Mouse (Mus musculus): ENCODE measurements at regions not wholly inside any gene's neighbourhood (a gene's known extent, or its start where the extent isn't known, plus 50 kb on each side); places are given as distances from the start of the nearest gene placed in this dataset.

DNA sequence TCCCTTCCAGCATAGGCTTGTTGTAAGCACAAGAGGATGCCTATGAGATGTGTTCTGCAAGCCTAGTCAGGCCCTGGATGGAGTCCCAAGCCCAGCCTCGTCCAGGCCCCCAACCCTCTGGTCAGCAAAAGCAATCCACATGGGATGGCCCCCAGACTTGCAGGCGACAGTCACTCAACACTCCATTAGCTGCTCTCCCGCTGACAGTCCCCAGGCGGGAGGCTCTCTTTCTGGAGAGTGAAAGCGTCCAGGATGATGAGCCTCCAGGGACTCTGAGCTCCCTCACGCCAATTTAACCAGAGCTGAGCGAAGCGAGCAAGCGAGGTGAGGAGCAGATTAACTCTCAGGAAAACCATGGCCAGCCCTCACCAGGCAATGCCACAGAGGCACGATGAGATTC, 132.7 kb upstream of the 1600014C23Rik start:
- DNase-seq (ENCODE audit: low spot score), result no peak

DNA sequence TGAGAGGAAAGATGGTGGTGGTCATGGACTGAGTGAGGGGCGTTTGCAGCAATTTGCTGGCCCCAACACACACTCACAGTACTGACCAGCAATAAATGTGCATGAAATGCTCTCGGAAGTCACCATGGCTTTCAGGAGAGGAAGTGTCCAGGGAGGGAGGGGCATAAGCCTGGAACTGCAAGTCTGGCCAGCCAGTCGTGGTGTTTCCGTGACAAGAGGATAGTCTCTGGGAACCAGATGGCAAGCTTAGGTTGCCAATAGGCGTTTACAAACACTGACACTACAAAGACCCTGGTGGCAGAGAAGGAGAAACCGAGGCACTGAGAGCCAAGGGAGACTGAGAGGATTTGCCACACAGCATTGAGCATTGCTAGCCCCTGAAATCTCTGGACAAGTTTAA, 132.3 kb upstream of the 1600014C23Rik start:
- no peak for DNase-seq (ENCODE audit: low spot score)

DNA sequence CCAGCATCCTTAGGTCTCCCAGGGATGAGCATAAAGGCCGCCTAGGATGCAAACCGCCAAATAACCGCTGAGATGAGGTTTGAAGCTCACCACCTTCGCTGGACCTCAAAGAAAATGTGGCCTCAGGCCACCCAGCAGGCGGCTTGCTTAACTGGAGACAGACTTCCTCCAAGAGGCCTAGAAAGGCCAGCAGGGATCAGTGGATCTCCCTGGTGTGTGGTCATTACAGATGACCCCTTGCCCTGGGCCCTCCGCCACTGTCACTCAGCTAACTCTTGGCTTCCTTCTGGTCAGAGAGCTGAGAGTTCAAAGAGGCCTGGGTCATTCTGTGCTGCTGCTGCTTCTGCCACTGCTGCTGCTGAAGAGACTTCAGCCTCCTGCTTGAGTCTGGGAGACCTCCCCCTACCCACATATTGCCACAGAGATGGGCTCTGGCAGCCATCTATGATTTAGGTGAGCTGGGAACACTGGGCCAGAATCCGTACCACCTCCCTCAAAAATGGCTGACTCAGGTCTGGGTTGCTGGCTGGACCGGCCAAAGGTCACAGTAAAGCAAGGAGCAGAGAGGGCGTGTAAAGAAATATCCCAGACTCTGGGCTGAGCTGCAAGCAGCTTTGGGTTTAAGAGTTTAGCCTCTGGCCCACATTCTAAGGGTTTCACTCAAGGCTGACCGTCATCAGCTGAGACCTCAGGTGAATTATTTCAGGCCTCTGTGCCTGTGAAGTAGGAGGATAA, 130.0 kb upstream of the 1600014C23Rik start:
- no peak for DNase-seq (ENCODE audit: low spot score)

DNA sequence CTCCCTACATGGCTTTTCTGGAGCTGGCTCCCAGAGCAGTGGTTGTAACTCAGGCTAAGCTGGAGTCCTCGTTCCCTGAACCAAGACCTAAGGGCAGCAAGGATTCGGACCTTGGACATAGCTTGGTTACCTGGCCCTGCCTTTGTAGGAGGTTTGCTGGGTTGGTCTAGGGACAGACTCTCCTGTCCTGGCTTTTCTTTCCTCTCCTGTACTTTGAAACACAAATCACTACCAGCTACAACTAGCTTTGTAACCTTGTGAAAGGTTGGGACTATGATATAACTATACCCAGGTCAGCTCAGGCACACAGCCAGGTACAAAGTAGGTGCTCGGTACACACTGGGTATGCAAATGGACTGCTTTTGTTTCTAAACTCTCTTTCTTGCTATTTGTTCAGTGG, 129.4 kb upstream of the 1600014C23Rik start:
- no peak for DNase-seq (ENCODE audit: low spot score)

DNA sequence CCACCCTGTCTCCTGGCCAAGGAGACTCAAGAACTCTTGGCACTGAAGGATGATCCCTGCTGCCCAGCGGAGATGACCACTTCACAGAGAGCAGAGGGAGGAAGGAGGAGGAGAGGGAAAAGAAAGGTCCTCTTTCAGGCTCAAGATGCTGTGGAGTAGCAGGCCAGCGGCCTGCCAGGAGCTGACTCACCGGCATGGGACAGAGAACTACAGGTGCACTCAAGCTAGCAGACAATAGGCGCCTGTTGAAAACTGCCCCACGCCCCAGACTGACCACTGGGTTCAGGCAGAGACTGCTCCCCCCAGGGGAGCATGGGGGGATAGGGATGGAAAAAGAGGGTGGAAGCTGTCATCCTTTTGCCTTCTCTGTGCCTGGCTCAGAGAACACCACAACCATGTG, 125.8 kb upstream of the 1600014C23Rik start:
- DNase-seq (ENCODE audit: low spot score), result no peak

DNA sequence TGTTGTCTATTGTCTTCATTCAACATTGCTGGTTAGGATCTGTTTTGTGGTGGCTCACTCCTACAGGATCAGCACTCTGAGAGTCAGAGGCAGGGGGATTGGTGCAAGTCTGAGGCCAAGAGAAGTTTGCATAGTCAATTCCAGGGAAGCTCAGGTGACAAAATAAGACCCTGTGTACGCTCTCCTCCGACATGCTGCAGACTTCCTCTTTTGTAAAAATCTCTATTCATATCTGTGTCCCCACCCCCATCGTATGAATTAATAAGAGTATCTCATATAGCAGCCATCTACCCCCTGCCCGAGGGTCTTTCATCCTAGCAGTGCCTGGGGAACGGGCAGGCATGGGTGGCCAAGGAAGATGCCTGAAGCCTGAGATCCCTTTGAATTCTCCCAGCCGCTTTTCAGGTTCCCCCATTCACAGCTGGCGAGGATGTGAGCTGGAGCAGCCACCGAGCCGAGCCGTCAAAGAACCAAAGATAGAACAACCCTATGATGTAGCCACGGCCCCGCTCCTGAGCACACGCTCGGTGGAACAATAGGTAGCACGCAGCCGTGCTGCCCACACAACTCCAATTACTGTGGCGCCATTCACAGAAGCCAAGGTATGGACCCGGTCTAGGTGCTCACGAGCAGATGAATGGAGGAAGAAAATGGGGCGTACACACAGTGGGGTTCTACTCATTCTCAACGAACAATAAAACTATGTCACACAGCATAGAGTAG, 120.4 kb upstream of the 1600014C23Rik start:
- no peak for DNase-seq (ENCODE audit: low spot score)

DNA sequence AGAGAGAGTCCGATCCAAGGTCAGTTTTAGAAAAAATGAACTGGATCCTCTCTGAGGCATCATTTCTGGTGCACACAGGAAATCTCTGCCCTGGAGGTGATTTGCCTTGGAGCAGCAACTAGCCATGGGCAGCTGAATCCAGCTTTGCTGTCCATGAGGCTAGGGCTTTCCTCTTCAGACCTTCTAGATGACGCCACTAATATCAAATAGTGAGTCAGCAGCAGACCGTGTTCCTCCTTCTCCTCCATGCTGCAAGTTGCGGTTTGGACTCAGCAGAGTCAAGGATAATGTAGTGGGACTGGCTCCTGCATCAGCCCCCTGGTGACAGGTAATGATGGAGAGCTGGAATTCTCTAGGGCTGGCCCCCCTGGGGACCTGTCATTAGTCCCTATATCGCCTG, 118.8 kb upstream of the 1600014C23Rik start:
- DNase-seq (ENCODE audit: low spot score), result no peak

DNA sequence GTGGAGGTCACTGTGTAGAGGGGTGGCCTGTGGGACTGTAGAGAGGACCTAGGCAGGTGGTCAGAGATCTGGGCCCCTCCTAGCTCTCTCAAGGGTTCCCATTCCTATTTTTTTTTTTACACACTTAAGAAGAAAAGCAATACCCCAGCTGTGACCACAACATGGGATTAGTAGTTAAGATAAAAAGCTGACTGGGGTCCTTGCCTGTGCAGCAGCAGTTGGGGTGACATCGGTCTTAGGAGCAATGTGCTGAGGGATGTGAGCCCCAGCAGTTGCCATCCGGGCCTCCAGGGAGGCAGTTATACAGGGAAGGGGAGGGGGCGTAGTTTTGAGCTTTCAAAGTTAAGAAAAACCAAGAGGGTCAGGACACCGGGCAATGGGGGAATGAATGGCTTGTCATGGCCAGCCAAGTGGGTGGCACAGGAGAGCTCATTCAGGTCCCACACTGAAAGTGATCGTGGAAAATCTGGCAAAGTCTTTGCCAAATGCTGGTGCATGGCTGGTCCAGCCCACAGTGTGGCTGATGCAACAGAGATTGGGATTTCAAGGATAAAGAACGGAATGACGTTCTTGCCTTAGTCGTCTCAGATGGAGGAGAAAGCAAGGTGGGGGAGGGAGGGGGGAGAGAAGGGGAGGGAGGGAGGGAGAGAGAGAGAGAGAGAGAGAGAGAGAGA, 118.2 kb upstream of the 1600014C23Rik start:
- DNase-seq (ENCODE audit: low spot score), result no peak

DNA sequence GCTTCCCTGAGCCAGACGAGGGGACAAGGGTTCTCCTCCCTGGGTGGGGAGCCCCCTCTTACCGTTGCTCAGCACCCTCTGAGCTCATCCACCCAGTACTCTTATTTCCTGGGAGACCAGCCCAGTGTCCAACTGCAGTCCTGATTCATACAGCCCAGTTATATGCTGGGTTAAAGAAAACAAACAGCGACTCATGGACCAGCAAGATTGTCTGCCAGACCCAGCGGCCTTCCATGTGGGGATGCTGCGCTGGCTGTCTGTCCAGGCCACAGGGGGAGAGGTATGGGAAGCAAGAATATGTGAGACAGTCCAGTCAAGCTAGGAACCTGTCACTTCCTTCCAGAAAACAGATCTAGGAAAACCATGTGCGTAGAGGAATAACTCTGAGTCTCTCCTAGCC, 117.3 kb upstream of the 1600014C23Rik start:
- no peak for DNase-seq (ENCODE audit: low spot score)

DNA sequence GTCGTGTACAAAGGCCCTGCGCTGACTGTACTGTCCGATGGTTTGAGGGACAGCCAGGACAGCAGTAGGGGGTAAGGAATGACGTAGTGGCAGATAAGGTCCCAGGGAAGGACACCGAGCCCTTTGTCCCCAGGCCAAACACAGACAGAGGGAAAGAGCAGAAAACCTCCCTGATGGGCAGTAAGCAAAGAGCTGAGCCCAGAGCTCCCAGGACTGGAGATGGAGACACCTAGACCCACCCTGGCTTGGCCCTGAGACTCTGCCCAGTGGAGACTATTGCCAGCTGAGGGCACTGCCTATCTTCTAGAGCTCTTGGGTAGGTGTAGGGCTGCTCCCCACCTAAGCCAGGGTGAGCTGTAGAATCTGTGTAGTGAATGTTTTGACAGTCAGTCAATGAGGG, 116.5 kb upstream of the 1600014C23Rik start:
- DNase-seq (ENCODE audit: low spot score), result no peak

DNA sequence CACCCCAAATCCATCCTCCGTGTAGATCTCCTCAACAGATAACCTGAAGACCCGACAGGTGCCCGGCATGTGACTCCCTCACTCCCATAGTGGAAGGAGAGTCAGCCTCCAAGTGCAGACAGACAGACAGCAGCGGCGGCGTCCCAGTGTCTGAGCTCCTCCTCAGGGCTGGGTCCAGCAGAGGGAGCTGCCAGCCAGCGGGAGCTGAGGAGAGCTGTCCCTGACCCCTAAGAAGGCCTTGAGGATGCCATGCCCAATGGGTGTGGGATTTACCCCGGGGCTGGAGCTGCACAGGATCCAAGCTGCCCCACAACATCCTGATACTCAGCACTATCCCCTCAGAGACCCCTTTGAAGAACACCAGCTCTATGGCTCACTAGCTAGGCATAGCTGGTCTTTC, 115.0 kb upstream of the 1600014C23Rik start:
- DNase-seq (ENCODE audit: low spot score), result peak; percentile 38

DNA sequence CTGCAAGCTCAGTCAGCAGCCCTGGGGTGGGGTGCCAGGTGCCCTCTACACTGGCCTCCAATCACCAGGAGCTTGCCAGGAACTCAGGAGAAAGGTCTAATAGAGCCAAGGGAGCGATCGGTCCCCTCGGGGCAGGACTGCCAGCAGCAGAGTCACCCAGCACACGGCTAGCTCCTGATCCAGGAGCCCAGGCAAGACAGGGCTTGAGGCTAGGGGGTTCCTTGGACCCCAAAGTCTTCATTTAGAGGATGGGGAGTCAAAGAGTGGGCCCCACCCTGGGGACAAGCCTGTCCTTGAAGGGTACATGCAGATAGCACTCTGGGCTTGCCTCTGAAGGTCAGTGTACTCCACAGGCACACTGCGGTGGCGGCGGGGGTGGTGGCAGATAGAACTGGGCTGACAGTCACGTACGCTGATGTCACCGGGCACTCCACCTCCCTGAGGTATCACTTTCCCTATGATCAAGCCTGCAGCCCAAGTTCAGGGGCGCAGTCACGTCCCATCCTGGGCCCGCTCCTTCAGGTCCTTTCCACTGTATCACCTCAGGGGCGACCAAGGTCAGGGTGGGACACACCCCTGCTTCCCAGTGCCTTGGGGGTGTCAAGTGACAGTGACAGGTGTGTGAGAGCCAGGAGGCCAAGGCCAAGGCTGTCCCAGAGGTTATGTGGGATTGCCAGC, 114.2 kb upstream of the 1600014C23Rik start:
- no peak for DNase-seq (ENCODE audit: low spot score)

DNA sequence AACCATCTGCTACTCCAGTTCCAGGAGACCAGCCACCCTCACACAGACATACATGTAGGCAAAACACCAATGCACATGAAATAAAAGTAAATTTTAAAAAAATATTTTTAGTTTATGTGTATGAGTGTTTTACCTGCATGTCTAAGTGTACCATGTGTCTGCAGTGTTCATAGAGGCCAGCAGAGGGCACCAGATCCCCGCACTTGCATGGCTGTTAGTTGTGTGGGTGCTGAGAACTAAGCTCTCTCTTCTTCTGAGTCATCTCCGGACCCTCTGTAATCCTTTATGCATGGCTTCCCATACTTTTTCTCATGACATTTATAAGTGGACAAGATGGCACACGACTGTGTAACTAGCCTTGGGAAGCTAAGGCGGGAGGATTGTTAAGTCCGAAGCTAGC, 112.2 kb upstream of the 1600014C23Rik start:
- DNase-seq (ENCODE audit: low spot score), result no peak

DNA sequence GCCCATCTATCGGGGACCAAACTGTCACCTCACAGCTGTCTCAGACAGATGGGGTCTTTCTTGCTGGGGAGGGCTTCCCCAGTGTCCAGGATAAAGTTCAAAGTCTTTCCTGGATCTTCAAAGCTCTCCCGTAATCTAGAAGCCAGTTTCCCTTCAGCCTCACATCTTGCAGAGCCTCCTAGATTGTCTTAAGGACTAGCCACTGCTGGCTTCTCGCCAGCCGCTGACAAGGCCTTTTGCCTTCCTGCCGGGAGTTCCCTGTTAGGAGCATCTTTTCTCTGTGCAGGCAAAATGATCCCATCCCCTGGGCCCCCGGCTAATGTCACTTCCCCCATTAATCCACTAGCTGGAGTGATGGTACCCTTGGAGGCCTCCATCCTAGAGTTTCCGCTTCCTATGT, 103.1 kb upstream of the 1600014C23Rik start:
- DNase-seq (ENCODE audit: low spot score), result no peak

DNA sequence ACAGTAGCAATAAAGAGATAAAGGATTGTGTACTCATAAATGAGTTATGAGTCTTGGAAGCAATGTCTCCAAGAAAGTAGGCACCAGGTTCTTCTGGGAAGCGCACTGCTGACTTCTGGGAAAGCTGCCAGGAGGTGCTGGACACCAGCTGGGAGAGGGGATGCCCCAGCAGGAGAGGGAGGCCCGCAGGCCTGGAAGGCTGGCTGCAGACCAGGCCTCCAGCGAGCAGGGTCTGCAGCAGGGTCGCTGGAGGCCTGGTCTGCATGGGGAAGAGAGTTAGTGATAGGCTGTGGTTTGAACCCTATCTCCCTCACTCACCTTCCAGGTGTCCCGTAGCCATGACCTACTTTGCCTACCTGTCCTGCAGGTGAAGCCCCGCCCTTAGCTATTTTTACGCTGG, 102.6 kb upstream of the 1600014C23Rik start:
- DNase-seq (ENCODE audit: low spot score), result no peak

DNA sequence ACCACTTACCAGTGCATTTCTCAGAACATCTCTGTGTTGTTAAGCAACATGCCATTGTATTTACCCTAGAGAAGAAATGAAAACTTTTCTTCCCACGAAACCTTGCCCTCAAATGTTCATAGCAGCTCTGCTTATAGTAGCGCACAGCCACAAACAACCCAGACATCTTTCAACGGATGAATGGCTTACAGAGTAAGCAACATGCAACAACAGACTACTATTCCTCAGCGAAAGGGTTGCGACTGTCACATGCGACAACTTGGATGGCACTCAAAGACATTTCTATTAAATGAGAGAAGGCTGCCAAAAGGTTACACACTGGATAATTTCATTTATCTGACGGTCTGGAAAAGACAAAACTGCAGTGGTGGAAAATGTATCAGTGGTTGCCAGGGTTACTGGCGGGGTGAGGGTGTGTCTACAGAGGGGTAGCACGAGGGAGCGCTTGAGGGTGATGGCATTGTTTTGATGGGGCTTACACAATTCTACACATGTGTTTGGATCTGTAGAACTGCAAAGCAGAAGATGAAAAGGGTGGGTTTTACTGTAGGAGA, 101.0 kb upstream of the 1600014C23Rik start:
- DNase-seq (ENCODE audit: low spot score), result no peak

DNA sequence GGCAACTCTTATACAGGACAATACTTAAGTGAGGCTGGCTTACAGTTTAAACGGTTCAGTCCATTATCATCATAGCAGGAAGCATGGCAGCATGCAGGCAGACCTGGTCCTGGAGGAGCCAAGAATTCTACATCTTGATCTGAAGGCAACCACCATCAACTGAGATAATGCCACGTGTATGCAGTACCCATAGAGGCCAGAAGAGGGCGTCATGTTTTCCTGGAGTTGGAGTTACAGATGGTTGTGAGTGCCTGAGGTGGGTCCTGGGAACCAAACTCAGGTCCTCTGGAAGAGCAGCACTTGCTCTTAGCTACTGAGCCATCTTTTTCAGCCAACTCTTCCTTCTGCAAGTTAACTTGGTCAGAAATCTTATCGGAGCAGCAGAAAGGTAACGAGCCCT, 96.7 kb upstream of the 1600014C23Rik start:
- DNase-seq (ENCODE audit: low spot score), result no peak

DNA sequence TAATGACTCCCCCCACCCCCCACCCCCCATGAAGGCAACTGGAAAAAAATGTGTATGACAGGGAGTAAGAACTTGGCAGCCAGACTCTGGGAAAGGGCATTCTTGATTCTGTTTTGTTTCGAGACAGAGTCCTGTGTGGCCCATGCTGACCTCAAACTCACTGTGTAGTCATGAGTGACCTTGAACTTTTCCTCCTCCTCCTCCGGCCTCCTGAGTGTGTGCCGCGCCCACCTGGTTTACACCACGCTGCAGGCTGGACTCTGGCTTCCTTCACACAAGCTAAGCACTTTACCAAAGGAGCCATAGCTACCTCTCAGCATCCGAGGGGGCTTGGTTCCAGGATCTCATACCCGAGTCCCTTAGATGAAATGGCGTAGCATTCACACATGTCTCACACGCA, 95.9 kb upstream of the 1600014C23Rik start:
- no peak for DNase-seq (ENCODE audit: low spot score)

DNA sequence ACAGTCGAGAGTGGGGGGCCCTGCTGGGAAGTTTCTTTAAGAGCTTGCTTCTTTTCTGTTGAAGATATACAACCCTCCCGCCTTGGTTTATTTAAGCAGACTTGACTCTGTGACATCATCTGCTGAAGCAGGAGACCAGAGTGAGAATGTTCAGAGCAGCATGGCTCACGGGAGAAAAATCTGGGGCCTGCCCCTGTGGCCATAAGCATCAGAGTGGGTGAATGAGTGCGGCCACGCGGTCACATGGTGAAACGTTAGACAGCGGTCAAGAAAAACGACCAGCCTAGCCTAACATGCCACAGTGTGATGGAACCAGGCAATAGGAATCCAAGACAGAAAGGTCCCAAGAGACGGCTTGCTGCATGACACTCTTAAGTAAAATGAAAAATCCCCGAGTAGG, 95.2 kb upstream of the 1600014C23Rik start:
- DNase-seq (ENCODE audit: low spot score), result no peak

DNA sequence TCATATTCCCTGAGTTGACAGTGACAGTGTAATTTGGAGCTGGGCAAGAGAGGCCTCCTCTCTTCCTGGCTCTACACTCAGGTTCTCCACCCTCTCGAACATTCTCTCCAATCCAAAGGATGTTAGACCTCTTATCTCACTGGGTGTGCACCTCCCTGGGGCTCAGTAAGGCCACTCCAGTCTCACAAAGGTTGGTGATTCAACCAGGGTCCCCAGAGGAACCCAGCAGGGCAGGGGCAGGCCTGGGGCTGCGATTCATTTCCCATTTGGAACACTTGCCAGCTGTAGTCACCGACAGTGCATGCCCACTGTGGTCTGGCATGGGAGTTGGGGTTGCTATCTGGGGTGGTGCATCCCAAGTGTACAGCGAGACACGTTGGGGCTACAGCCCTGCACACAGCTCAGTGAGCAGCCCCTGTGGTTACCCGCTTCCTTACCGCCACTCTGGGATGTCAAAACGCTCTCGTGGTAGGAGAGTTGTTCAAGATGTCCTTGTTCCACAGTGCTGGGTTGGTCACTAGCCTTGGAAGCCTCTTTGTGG, 94.7 kb upstream of the 1600014C23Rik start:
- no peak for DNase-seq (ENCODE audit: low spot score)

DNA sequence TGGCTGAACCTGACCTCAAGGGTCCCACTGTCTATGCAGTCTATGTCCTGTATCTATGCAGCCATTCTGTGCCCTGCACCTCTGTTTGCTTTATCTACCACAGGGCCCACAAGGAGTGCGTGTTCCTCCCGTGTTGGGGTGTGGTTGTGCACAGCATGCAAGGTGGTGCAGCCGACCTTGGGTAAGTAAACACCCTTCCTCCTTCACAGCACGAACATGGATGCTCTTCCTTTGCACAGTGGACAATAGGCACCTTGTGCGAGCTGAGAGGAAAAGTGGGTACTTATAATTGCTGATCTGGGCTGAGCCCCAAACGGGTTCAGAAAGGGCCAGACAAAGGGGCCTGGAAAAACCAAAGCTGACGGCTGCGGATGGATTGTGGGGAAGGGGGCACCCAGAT, 91.3 kb upstream of the 1600014C23Rik start:
- DNase-seq (ENCODE audit: low spot score), result no peak

DNA sequence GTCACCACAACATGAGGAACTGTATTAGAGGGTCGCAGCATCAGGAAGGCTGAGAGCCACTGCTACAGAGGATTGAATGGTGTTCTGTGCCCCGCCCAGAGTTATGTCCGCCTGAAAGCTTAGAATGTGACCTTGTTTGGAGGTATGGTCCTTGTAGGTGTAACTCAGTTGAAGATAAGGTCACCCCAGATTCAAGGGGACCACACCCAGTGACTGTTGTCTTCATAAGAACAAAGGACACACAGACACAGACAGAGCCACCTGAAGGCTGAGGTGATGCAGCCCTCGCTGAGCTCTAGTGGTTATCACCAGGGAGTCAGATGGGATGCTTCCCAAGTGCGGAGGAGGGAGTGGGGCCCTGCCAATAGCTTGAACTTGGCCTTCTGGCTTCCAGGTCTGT, 89.9 kb upstream of the 1600014C23Rik start:
- DNase-seq (ENCODE audit: low spot score), result no peak

Measured in urinary bladder, postnatal 25 days (tissue).